Mouse (Mus musculus): ENCODE data around the gene Olfr372. TPM values are rescaled to one million over a fixed set of nuclear protein-coding genes. Genes with fewer than 3 reads are reported as not detected.

The Olfr372 gene
- polyA plus RNA-seq, 1 experiment from 2014 or later = not detected

Other genes starting within 250 kb of the Olfr372 start
- gene Zfp709, start 159.2 kb upstream of the Olfr372 start, polyA plus RNA-seq (2014; fragmentation: Nextera tagmentation; extraction: Ambion mirVana) = 5.8 and 6.9 TPM in 2 replicates
- gene Zfp882, start 132.6 kb upstream of the Olfr372 start, polyA plus RNA-seq (2014; fragmentation: Nextera tagmentation; extraction: Ambion mirVana) = 4.1 and 6.4 TPM in 2 replicates
- 23.1 and 25.2 TPM in 2 replicates for gene Zfp617, start 132.6 kb upstream of the Olfr372 start, polyA plus RNA-seq (2014; fragmentation: Nextera tagmentation; extraction: Ambion mirVana)
- 24.5 and 28.3 TPM in 2 replicates for gene Zfp961, start 90.2 kb upstream of the Olfr372 start, polyA plus RNA-seq (2014; fragmentation: Nextera tagmentation; extraction: Ambion mirVana)
- 1.0 and 1.1 TPM in 2 replicates for gene Cyp4f18, start 31.6 kb upstream of the Olfr372 start, polyA plus RNA-seq (2014; fragmentation: Nextera tagmentation; extraction: Ambion mirVana)
- gene Olfr373, start 42.0 kb downstream of the Olfr372 start, polyA plus RNA-seq (2014; fragmentation: Nextera tagmentation; extraction: Ambion mirVana) = 0.11 TPM in 1 of 2 replicates, not detected in the other
- 0.08 and 0.28 TPM in 2 replicates for gene Olfr374, start 65.8 kb downstream of the Olfr372 start, polyA plus RNA-seq (2014; fragmentation: Nextera tagmentation; extraction: Ambion mirVana)
- gene Tpm4, start 93.8 kb downstream of the Olfr372 start, polyA plus RNA-seq (2014; fragmentation: Nextera tagmentation; extraction: Ambion mirVana) = 558 and 651 TPM in 2 replicates
- 104 and 105 TPM in 2 replicates for gene Rab8a, start 120.0 kb downstream of the Olfr372 start, polyA plus RNA-seq (2014; fragmentation: Nextera tagmentation; extraction: Ambion mirVana)
- gene Hsh2d, start 148.4 kb downstream of the Olfr372 start, polyA plus RNA-seq (2014; fragmentation: Nextera tagmentation; extraction: Ambion mirVana) = 0.81 and 1.1 TPM in 2 replicates
- gene Cib3, start 171.6 kb downstream of the Olfr372 start, polyA plus RNA-seq (2014; fragmentation: Nextera tagmentation; extraction: Ambion mirVana) = not detected in 2 replicates
- not detected in 2 replicates for gene Gm11034, start 172.4 kb downstream of the Olfr372 start, polyA plus RNA-seq (2014; fragmentation: Nextera tagmentation; extraction: Ambion mirVana)
- gene Fam32a, start 178.5 kb downstream of the Olfr372 start, polyA plus RNA-seq (2014; fragmentation: Nextera tagmentation; extraction: Ambion mirVana) = 73.3 and 74.3 TPM in 2 replicates
- 108 and 118 TPM in 2 replicates for gene Ap1m1, start 198.8 kb downstream of the Olfr372 start, polyA plus RNA-seq (2014; fragmentation: Nextera tagmentation; extraction: Ambion mirVana)